Mouse (Mus musculus) layer of hippocampus, adult 9-11 months (tissue): ENCODE results near the gene Aarsd1.
"Not testable (repeated sequence)": the region's sequence is repeated elsewhere in the genome, so short reads cannot be mapped to it uniquely, and the experiment has no call there.

Source experiments
- DNase-seq: peaks from one replicate; pipeline ENCODE4 v3.0.0; 2022

Gene Aarsd1

DNA sequence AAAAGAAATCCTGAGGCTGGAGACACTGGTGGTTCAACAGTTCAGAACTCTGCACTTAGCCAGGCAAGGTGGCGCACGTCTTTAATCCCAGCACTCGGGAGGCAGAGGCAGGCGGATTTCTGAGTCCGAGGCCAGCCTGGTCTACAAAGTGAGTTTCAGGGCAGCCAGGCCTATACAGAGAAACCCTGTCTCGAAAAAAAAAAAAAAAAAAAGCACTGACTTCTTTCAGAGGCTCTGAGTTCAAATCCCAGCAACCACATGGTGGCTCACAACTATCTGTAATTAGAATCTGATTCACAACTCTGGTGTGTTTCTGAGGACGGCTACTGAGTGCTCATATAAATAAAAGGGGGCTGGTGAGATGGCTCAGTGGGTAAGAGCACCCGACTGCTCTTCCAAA lies 29.4 kb upstream of the Aarsd1 start:
- not testable (repeated sequence) for DNase-seq

DNA sequence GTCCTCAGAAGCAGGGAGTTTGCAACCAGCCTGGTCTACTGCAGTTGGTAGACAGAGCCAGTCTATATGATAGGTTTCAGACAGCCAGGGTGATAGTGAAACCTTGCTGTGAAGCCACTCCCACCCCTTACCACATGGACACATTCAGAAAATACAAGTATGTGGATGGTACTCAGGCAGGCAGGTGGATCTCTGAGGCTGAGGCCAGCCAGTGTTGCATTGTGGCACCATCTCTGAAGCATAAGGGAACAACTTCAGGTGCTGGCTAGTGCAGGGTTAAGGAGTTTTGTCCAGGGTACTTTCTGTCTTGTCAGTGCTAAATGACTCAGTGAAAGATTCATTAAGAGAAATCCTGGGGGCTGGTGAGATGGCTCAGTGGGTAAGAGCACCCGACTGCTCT lies 28.9 kb upstream of the Aarsd1 start:
- no peak for DNase-seq

DNA sequence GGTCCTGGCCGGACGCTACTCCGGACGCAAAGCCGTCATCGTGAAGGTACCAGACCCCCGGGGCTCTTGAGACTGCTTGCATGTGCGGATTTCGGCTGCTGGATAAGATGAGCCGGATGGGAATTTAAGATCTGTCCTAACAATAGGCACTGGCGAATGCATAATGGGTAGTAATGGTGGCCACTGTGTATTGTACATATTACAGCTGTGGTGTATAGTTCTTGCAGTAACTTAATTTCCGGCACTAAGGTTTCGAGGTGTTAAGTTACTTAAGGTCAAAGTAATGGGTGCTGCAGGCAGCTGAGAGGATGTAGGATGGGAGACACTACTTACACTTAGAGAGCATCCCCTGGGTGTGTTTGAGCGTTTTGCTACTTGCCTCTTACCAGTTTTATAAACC lies 25.3 kb upstream of the Aarsd1 start:
- no peak for DNase-seq

DNA sequence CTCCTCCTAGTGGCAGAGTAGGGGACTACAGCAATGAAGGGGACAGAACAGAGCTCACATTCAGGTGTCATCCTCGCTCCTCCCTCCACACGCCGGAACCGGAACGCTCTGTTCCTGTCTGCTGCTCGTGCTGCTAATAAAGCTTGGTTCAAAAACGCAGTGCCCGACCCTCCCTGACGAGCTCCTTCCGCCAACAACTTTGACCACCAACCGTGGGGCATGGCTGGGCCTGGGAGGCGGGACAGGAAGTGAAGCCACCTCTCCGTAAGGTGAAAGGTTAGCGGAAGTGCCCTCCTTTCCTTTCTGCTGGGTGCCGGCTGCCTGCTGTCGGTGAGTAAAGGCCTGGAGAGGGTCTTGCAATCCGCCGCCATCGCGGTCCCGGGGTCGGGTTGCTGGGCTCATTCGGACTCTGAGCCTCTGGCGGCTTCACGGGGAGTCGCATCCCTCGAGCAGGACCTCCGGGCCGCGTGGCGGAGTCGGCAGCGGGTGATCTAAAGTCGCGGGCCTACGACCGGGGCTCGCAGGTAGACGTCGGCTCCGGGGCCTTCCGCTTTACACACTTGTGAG lies 24.8 kb upstream of the Aarsd1 start, which contains the start of gene Rpl27:
Gene Rpl27 (plus strand): TSS at position 172 of the 567 bp plus-strand sequence.
- peak; percentile 99 for DNase-seq

DNA sequence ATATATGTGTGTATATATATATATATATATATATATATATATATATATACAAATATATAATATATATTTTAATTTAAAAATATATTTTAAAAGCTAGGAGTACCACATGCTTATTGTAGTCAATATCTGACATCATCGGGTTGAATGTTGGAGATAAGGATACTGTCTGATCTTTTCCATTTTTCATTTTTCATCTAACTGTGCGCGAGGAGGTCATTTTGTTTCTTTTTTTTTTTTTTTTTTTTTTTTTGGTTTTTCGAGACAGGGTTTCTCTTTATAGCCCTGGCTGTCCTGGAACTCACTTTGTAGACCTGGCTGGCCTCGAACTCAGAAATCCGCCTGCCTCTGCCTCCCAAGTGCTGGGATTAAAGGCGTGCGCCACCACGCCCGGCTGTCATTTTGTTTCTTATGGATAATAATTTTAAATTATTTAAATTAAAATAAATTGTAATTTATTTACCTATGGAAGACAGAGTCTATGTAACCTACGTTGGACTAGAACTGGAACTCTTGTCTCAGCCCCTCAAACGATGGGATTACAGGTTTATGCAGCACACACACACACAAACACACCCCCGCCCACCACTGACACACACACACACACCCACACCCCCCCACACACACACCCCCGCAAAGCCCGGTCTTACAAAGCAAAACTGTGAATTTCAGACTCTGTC lies 24.2 kb upstream of the Aarsd1 start:
- DNase-seq, result not testable (repeated sequence)

DNA sequence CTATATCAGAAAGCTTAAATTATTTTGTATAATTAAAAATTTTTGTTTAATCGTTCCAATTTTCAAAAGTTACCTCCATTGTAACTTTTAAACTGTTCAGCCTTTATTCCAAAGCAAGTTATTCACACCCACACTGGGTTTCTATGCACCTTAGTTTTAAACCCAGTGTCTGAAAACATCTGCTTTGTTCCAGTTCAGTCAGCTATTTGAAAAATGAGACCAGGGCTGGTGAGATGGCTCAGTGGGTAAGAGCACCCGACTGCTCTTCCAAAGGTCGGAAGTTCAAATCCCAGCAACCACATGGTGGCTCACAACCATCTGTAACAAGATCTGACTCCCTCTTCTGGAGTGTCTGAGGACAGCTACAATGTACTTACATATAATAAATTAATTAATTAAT lies 20.6 kb upstream of the Aarsd1 start:
- not testable (repeated sequence) for DNase-seq

DNA sequence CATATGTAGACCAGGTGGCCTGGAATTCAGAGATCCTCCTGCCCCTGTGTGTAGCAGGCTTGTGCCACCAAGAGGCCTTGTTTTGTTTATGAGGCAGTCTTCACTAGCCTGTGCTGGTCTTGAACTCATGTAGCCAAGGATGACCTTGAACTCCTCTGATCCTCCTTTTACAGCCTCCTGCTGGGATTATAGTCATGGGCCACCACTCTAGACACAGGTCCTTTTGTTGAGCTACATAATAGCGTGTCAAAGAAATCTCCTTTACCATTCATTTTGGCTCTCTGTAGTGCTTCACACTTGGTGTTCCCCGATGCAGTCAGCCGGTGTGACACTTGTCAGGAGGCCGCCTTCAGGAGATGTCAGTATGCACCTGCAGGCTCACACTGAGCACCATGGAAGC lies 19.5 kb upstream of the Aarsd1 start:
- DNase-seq, result no peak

GRCm38 (mm10) chr11:101435831-101436230 lies 18.4 kb upstream of the Aarsd1 start:
- DNase-seq, result no peak

GRCm38 (mm10) chr11:101433396-101433795 lies 16.0 kb upstream of the Aarsd1 start:
- DNase-seq, result no peak

GRCm38 (mm10) chr11:101431327-101431726 lies 13.9 kb upstream of the Aarsd1 start:
- DNase-seq, result no peak

DNA sequence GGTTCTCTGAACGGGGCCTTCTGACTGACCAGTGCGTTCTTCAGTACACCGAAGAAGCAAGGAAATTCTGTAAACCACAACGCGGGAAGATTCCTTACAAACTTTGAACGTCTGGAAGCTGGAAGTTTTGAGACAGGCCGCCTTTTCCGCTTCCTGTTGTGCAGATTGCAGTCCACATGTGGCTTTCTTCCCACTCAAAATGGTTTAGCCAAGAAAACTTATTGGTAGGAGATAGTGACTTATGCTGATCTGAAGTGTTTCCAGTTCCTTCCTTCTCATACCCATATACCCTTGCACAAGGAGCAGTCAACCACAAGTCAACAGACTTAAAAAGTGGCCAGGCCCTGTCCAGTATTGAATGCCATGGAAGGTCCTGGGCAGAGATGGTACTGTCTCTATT lies 8.8 kb upstream of the Aarsd1 start:
- DNase-seq, result no peak

DNA sequence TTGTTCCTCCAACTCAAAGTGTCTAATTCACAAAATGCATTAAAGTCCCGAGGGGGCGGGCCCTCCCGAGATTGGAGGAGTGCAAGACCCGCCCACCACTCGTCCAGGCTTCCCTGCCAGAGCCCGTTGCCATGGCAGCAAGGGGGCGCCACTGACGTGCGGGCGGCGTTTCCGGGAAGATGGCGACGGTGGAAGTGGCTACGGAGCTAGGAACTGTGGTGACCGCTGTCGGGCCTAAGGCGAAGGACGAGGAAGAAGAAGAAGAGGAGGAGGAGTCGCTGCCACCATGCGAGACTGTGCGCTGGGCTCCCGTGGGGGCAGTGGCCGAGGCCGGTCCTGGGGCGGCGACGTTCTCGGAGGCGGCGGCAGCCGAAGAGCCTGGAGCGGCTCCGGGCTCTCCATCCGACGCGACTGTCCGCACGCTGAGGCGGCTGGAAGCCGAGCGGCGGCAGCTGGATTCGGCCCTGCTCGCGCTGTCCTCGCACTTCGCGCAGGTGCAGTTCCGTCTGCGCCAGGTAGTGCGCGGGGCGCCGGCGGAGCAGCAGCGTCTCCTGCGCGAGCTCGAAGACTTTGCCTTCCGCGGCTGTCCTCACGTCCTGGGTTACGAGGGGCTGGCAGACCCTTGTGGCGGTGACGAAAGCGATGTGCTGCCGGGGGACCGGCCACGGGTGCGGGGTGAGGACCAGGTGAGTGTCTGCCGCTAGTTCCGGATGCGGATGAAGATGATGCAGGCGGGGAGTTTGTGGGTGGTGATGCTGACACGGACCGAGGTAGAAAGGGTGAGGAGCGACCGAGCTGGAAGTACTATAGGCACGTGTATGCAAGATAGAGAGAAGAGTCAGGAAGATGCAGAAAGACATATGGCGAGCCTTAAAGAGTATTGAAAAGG lies 7.8 kb upstream of the Aarsd1 start, which contains the start of the genes Rundc1 and Ptges3l:
Gene Rundc1 (plus strand): TSS at position 161 of the 889 bp plus-strand sequence.
Gene Ptges3l (minus strand): TSS at position 409 of the 889 bp plus-strand sequence.
- peak; percentile 98 for DNase-seq

DNA sequence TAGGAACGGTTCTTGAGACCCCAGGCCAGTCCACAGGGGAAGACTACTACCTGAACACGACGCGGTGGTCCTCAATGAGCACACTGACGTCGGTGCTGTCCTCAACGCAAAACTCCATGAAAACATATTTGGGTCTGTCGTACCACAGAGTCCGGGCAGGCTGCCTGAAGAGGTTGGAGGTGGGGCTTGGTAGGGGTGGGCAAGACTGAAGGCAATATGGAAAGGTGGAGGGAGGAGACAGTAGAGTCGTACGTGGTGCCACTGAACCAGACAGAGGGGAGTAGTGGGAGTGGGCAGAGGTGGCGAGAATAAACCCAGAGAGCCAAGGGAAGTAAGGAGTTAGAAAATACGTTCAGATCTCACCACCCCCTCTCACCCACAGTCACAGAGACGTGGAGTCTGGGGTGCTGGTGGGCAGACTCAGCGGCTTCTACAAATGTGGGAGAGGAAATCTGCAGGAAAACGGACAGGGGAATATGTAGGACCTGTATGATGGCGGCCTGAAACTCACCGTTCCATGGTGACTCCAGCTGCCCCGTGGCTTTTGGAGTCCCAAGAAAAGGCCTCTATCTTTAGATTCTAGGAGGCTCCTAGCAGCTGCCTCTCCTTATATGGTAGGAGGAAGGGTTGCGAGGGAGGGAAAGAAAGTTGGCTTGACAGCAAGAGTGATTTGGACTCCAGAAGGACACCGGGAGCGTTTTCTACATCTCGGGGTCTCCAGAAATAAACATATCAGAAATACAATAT lies 6.9 kb upstream of the Aarsd1 start, which contains the start of gene Gm27029:
Gene Gm27029 (minus strand): TSS at position 692 of the 747 bp plus-strand sequence.
- no peak for DNase-seq

DNA sequence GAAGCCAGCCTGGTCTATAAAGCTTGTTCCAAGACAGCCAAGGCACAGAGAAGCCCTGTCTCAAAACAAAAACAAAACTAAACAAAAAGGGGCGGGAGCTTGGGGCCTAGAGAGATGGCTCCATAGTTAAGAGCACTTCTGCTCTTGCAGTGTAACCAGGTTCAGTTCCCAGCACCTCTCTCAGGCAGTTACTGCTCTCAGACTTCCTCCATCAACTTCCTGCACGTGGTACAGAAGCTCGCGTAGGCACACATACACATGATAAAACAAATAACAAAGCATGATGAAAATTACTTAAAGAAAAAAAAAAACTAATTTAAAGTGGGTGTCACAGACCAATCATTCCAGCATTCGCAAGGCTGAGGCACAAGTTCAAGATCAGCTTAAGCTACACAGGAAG lies 2.7 kb upstream of the Aarsd1 start:
- DNase-seq, result no peak

GRCm38 (mm10) chr11:101419610-101420009 lies 2.2 kb upstream of the Aarsd1 start:
- DNase-seq, result no peak

- DNase-seq, result no peak
Measured at GRCm38 (mm10) chr11:101418991-101419390, 1.6 kb upstream of the Aarsd1 start.

DNA sequence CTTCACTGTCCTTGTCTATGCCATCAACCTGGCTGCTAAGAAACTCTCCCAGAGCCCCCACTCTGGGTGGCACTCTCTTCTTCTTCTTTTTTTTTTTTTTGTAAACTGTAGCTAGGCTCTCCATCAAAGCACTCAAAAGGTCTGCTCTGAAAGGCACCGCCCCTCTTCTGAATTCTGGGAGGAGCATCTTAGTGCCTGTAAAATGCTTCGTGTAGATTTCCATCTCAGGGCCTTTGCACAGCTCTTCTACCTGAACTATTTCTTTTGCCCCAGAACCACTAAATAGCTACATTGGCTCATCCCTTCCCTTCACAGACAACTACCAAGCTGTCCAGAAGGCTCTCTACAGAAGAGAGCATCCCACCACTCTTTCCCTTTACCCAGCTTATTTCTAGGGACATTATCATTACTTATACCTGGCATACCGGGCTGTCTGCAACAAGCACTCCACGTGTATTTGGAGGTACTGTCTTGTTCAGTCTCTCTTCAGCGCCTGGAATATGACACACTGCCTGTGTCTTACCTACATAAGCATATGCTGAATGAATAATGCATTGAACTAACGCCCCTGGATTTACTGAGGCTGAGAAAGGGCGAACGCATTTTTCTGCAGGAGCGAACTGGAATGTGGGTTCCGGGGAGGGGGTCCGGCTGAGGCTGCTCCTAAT lies 848 bp downstream of the Aarsd1 start:
- no peak for DNase-seq

GRCm38 (mm10) chr11:101415306-101415705 lies 2.1 kb downstream of the Aarsd1 start:
- DNase-seq, result no peak

- DNase-seq, result peak; percentile 68
Measured at GRCm38 (mm10) chr11:101395110-101395509, 22.3 kb downstream of the Aarsd1 start.

GRCm38 (mm10) chr11:101381817-101382216 lies 35.6 kb downstream of the Aarsd1 start:
- DNase-seq, result no peak

GRCm38 (mm10) chr11:101378926-101379325 lies 38.5 kb downstream of the Aarsd1 start:
- DNase-seq, result no peak

- DNase-seq, result not testable (repeated sequence)
Measured at GRCm38 (mm10) chr11:101378196-101378595, 39.2 kb downstream of the Aarsd1 start.
